Mouse (Mus musculus) bone marrow macrophage, adult 2 months (primary cell): Measurements from ENCODE around the gene Tubgcp4. TPM values are rescaled to one million over a fixed set of nuclear protein-coding genes. Genes with fewer than 3 reads are reported as not detected.

ENCODE experiments used
- H3K27ac ChIP-seq: 2 replicates; pipeline ENCODE4 v1.5.1; 2012; ENCODE audit warnings: low read depth, low read length; ENCODE audit not compliant: insufficient read depth
- H3K4me1 ChIP-seq: 2 replicates; pipeline ENCODE4 v1.6.1; 2012; ENCODE audit warnings: low read length; ENCODE audit not compliant: control insufficient read depth, insufficient read depth
- H3K4me3 ChIP-seq: 2 replicates; pipeline ENCODE4 v1.5.1; 2012; ENCODE audit warnings: mild to moderate bottlenecking, low read length, moderate library complexity; ENCODE audit not compliant: insufficient read depth
- CTCF ChIP-seq: IDR thresholded peaks from 2 replicates; pipeline ENCODE4 v1.5.1; 2012; ENCODE audit warnings: low read depth, mild to moderate bottlenecking, low read length, moderate library complexity
- POLR2A ChIP-seq: IDR thresholded peaks from 2 replicates; pipeline ENCODE4 v1.6.1; 2012; ENCODE audit warnings: mild to moderate bottlenecking, low read depth, low read length, borderline replicate concordance
- polyA plus RNA-seq: library from polyadenylated mRNA; stranded (reverse); fragments of >200 nt; gene quantifications from 2 replicates; pipeline ENCODE4 v1.2.4, GENCODE M21; 2012; ENCODE audit not compliant: missing spikeins, insufficient read depth, insufficient read length

Gene Tubgcp4
- polyA plus RNA-seq, 1 experiment: 61.9 TPM

GRCm38 (mm10) chr2:121142415-121142814, 28.0 kb upstream of the Tubgcp4 start:
- H3K4me3 ChIP-seq: no peak overlapping the region
- TF ChIP-seq CTCF: no peak
- TF ChIP-seq POLR2A: no peak
- no peak overlapping the region for H3K27ac ChIP-seq
- peaks cover 15% of the 10 kb centered on the region for H3K4me1 ChIP-seq

- TF ChIP-seq CTCF (no peak), POLR2A (no peak)
- no peak overlapping the region for H3K27ac ChIP-seq
- no peaks in the 10 kb centered on the region for H3K4me1 ChIP-seq
- H3K4me3 ChIP-seq: no peak overlapping the region
Observed at GRCm38 (mm10) chr2:121149679-121150078, 20.8 kb upstream of the Tubgcp4 start.

GRCm38 (mm10) chr2:121153100-121153499, 17.4 kb upstream of the Tubgcp4 start:
- no peak overlapping the region for H3K27ac ChIP-seq
- H3K4me3 ChIP-seq: no peak overlapping the region
- no peaks in the 10 kb centered on the region for H3K4me1 ChIP-seq
- TF ChIP-seq POLR2A (no peak), CTCF (no peak)

GRCm38 (mm10) chr2:121169173-121169572, 1.3 kb upstream of the Tubgcp4 start:
- peaks cover 10% of the 10 kb centered on the region for H3K4me1 ChIP-seq
- no peak for TF ChIP-seq CTCF
- no peak for TF ChIP-seq POLR2A
- peak overlapping the region; percentile 71 for H3K4me3 ChIP-seq
- peak overlapping the region; percentile 80 for H3K27ac ChIP-seq

- TF ChIP-seq CTCF (no peak), POLR2A (0 out of 2 replicates have a peak, but pooled peaks have one; percentile 39)
- H3K4me1 ChIP-seq: peaks cover 13% of the 10 kb centered on the region
- H3K4me3 ChIP-seq: peak overlapping the region; percentile 71
- H3K27ac ChIP-seq: peak overlapping the region; percentile 80
Observed at GRCm38 (mm10) chr2:121169902-121170301, 552 bp upstream of the Tubgcp4 start.

GRCm38 (mm10) chr2:121170980-121171742, 707 bp downstream of the Tubgcp4 start, which contains the start of gene Zscan29:
TSS of gene Zscan29 (minus strand) at chr2:121171125.
- Histone ChIP-seq H3K4me1 (peaks cover 13% of the 10 kb centered on the region), H3K4me3 (peak within 1 kb of the TSS; percentile 71)
- TF ChIP-seq POLR2A: no peak
- no peak for TF ChIP-seq CTCF

GRCm38 (mm10) chr2:121178828-121179479, 8.5 kb downstream of the Tubgcp4 start:
- Histone ChIP-seq H3K4me3 (no peak overlapping the region), H3K4me1 (peaks cover 28% of the 10 kb centered on the region), H3K27ac (peak overlapping the region; percentile 91)
- TF ChIP-seq POLR2A: no peak
- TF ChIP-seq CTCF: no peak

More at GRCm38 (mm10) chr2:121170980-121171742, 707 bp downstream of the Tubgcp4 start, which contains the start of gene Zscan29:
- peak within 1 kb of the TSS; percentile 80 for H3K27ac ChIP-seq

GRCm38 (mm10) chr2:121183431-121183830, 13.0 kb downstream of the Tubgcp4 start:
- peaks cover 15% of the 10 kb centered on the region for H3K4me1 ChIP-seq
- TF ChIP-seq CTCF (no peak), POLR2A (no peak)
- H3K27ac ChIP-seq: no peak overlapping the region

GRCm38 (mm10) chr2:121184142-121184541, 13.7 kb downstream of the Tubgcp4 start:
- Histone ChIP-seq H3K4me1 (peaks cover 11% of the 10 kb centered on the region), H3K27ac (no peak overlapping the region), H3K4me3 (no peak overlapping the region)
- TF ChIP-seq POLR2A: no peak
- TF ChIP-seq CTCF: no peak

More at GRCm38 (mm10) chr2:121183431-121183830, 13.0 kb downstream of the Tubgcp4 start:
- no peak overlapping the region for H3K4me3 ChIP-seq

- TF ChIP-seq POLR2A (no peak), CTCF (no peak)
- H3K27ac ChIP-seq: no peak overlapping the region
- H3K4me1 ChIP-seq: no peaks in the 10 kb centered on the region
- no peak overlapping the region for H3K4me3 ChIP-seq
Observed at GRCm38 (mm10) chr2:121188530-121188929, 18.1 kb downstream of the Tubgcp4 start.
